Mouse (Mus musculus): ENCODE results near the gene Brd3. TPM values are rescaled to one million over a fixed set of nuclear protein-coding genes. Genes with fewer than 3 reads are reported as not detected.
A peak's percentile ranks its signal among the peaks of the same experiment; 100 is the strongest.

Gene Brd3
- total RNA-seq, 2 experiments from 2014 or later = 42.6 to 53.0 TPM

DNA sequence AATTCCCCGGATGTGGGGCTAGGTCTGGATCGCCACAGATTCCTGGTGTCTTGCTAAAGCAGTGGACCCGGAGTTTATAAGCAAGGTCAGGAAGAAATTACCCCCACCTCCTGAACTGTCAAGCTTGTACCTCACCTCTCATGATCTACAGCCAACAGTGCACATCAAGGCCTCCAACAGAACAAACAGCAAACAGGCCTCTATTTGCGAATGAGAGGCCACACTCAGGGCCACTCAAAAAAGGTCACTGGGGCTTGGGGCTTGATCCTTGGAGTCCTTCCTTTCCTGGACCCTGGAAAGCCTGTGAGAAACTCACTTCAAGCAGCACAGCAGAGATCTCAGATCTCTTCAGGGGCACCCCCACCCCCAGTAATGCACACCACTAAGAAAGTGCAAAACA lies 33.6 kb downstream of the Brd3 start:
- no peak for DNase-seq
- intact Hi-C loops (cut with DNase I) = loop anchor here (2.0 kb wide), 1 partner anchor 65 kb away; no protein-coding TSS in a partner anchor

DNA sequence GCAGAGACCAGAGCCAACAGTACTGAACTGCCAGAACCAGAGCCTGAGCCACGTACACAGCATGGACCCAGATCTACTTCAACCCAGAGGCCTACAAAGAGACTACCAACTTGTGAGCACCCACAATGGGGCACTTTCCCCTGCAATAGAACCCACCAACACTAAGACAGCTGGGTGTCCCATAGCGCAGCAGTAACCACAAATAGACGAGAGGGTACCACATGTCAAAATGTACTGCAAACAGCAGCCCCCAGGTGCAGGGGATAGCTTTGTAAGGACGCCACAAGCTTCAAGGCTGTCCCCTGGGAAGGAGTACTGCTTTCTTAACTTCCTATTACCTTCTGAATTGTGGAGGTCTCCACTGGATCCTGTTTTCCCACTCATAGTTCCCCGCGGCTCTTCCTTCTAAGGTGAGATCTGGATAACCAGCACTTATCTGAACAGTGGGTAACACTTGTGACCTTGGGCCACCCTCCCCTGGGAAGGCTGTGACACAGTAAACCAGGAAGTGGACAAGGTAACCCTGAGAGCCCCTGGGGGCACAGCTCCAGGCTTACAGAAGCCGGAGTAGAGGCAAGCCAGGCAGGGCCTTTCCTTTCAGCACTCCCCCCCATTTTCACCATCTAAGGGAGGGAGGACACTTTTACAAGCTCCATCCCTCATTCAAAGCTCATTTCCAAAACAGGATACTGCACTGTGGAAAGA lies 34.2 kb downstream of the Brd3 start:
- DNase-seq = peak; percentile 29 to 31
- intact Hi-C loops (cut with DNase I) = loop anchor here (2.0 kb wide), 1 partner anchor 66 kb away; no protein-coding TSS in a partner anchor

DNA sequence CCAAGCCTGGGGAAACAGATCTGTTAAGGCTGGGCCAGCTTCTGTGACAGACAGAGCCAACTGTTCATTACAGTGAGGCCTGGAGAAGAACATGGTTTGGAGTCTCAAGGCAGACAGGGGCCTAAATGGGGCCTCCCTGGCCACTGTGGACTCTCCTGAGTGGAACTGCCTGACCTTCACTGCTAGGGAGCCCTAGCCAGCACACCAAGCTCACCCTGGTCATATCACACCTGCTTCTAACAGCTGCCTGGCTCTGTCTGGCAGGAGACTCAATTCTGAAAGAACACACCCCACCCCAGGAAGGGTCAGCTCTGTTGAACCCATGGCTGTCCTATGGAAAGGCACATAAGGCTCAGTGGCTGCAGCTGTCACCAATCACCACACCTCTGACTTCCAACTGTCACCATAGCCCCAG lies 36.3 kb downstream of the Brd3 start:
- intact Hi-C loops (cut with DNase I) = no loop called here
- DNase-seq = peak in 1 of 2 experiments; percentile 20

DNA sequence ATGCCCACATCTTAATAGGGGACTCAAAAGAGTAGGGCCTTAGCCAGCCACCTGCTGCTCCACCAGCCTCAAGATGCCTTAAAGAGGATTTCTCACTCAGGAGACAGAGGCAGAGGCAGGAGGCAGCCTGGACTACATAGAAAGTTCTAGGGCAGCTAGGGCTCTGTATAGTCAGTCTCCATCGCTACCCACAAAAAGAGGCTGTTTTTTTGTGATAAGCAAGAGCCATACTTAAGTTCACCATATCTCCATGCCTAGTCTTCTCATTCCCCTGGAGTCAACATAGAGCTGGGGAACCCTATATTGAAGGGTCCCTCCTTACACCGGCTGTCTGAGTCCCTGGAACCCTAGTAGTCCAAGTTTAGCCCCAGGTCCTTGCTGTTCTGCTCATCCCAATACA lies 36.9 kb downstream of the Brd3 start:
- intact Hi-C loops (cut with DNase I) = no loop called here
- no peak for DNase-seq

DNA sequence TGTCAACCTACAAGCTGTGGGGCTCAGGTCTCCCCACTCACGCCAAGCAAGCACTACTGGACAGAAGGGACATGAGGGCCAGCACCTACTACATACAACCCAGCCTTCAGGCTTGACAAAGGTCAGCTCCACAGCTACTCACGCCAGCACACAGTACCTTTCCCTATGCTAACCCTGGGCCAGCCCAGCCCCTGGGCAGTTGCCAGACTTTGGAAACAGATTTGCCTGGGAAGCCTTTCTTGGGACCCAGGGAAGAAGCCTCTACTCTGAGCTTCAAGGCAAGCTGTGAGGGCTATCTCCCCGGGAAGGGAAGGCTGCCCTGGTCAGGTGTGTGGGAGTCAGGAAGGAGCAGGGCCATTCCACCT lies 37.5 kb downstream of the Brd3 start:
- no peak for DNase-seq
- intact Hi-C loops (cut with DNase I) = no loop called here

DNA sequence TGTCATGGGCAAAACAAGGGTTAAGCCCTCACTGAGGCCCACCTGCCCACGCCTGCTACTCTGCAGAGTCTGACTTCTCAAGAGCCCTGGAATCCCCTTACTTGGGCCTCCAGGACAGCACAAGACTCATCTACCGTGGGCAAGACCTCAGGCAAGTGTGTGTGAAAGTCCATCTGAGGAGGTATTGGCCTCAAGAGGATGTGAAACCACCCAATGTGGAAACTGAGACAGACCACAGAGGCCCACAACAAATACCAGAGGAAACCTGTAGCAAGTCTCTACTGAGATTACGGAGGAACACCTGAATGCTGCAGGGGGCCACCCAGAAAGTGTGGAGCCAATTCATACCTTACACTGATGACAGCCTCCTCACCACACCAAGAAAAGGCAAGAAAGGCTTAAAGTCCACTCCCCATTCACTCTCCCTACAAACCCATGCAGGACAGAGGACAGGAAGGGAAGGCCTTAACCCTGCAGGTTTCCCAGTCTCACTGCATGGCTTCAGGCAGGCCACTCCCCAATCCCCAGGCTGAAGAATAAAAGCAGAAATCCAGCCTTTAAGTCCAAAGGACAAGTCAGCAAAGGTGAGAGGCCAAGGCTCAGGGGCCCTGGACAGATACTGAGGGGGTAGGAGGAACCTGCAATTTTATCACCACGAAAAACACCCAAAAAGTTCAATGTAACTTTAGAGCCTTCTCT lies 38.0 kb downstream of the Brd3 start:
- intact Hi-C loops (cut with DNase I) = no loop called here
- no peak for DNase-seq

DNA sequence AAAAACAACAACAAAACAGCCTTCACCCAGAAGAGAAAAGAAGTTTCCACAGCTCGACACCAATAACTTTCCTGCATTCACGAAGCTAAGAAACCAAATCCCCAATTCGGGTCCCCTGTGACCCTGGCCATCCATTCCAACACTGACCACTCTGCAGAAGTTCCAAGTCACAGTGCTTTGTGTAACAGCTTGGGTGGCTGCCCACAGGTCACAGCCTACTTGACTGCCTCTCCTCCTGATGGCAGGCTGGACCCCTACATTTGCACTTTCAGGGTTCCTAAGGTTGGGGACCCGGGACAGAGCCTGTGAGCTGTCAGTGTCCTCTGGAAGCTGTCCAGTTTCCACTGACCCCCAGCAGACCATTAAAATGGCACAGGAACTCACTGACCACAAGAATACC lies 44.6 kb downstream of the Brd3 start:
- intact Hi-C loops (cut with DNase I) = no loop called here
- DNase-seq = no peak

DNA sequence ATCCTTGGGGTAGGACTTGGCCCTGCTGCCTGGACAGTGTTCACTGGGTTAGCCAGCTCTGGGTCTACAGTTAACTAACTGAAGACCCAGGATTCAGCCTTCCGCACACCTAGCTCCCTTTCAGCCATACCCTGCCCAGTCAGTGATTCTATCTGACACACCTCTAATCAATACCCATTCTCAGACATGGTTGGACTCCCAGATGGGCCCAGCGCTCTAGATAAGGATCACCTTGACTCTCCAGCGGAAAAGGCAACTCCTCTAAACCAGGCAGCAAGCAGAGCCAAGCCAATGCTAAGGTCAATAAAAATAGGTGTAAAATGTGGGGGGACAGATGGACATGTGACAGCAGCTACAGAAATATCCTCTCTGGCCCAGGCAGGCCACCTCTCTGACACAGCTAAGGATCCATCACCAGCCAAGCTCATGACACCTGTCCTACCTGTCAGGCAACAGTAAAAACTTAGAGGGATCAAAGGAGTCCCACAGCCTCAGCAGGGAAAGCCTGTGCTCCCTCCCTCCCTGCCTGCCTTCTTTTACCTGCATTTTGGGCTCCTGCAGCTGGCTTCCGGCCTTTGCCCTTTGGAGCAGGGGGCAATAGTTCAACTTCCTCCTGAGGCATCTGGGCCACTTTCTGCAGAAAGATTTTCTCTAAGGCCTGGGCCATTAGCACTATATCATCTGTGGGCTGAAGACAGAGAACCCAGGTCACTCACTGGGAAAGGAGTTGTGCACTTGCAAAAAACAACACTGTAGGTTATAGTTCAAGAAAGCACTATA lies 45.4 kb downstream of the Brd3 start:
- DNase-seq = no peak
- intact Hi-C loops (cut with DNase I) = no loop called here

DNA sequence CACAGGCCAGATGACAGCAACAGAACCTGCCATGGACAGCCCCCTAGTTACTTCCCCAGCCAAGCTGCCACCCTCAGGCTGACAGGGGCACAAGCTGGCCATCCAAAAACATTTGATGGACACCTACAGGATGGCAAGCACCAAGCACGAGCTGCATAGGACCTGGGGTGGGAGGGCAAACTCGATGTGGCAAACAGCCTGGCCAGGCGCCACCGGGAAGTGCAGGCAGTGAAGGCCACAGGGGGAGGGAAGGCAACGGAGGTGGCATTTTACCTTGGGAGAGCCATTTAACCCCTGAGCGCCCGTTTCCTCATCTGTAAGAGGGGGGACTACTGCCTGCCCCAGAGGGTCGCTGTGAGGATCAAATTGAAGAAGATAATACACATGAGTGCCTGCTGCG lies 46.8 kb downstream of the Brd3 start:
- DNase-seq = no peak
- intact Hi-C loops (cut with DNase I) = no loop called here

DNA sequence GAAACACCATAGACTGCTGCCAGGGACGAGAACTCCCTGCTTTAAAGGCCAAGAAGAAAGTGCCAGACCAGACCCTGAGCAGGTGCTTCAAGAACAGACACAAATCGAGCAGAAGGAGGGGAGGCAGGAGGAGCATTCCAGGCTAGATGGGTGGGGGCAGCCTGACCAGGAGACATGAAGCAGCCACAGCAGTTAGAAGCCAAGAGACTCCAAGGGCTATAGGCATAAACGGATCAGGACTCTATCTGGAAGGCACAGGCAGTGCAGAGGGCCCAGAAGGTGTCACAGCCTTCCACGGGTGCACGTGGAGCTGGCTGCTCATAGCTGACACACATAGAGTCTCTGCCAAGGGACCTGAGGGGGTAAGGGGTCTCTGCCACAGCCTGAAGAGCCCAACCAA lies 47.3 kb downstream of the Brd3 start:
- DNase-seq = no peak
- intact Hi-C loops (cut with DNase I) = no loop called here

DNA sequence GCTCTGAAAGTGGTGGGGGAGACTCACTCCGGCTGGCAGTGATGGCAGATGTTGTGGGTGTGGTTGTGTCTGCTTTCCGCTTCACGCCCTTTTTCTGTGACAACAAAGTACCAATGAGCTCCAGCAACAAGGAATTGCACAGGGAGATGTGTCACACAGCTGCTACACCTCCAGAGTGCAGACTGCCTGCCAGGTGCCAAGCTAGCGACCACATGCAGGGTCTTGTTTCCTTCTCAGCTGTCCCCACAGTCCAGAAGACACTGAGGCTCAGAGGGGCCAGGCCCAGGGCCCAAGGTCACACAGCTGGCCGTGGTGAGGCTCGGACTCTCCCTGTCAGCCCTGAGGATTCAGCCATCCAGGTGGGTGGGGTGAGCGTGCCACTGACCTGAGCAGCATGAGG lies 47.7 kb downstream of the Brd3 start:
- intact Hi-C loops (cut with DNase I) = no loop called here
- DNase-seq = no peak

DNA sequence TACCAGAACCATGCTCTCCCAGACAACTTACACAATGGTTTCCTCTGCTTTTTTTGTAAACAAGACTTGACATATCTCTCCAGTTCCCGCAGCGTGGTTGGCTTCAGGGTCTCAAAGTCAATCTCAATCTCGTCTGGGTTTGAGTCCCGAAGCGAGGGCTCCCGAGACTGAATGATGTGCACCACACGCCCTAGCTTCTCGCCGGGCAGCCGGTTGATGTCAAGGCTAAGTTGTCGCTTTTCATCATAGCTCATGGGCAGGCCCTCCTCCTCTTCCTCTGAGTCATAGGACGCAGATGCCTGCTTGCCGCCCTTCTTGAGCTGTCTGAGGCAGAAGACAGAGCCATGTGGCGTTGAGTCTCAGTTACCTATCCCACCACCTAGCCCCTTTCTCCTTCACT lies 57.2 kb downstream of the Brd3 start:
- no peak for DNase-seq
- intact Hi-C loops (cut with DNase I) = no loop called here

DNA sequence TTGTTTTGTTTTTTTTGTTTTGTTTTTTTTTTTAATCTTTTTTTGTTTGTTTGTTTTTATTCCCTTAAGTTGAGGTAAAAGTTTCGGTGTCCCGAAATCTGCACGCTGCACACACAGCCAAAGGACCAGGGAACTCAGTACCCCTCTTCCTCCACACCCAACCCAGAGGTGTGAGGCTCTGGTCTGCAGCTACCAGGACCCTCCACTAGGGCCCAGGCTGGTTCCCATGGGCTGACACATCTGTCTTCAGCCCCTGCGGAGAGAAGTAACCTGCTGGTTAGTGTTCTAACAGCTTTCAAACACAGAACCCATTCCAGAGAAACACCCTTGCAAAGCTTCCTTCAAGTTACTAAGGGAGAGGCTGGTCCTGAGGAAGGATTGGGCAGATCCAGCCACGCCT lies 59.7 kb downstream of the Brd3 start:
- intact Hi-C loops (cut with DNase I) = no loop called here

DNA sequence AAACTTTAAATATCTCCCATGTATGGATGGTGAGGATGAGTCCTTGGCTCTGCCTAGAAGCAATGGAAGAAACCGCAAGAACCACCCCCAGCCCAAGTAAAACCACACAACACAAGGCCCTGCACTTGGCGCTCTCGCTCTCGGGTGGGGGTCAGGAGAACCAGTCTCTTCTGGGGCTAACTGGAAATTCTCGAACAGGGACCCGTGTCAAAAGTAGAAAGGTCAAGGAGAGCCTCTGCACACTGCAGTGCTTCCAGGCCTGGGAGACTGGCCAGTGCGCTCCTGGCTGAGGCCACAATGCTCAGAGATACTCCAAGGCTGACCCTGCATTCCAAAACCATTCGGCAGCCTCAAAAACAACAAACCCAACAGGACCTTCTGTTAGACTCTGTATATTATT lies 60.6 kb downstream of the Brd3 start:
- intact Hi-C loops (cut with DNase I) = no loop called here
- DNase-seq = no peak

More for the DNA sequence above, 59.7 kb downstream of the Brd3 start:
- DNase-seq = no peak

DNA sequence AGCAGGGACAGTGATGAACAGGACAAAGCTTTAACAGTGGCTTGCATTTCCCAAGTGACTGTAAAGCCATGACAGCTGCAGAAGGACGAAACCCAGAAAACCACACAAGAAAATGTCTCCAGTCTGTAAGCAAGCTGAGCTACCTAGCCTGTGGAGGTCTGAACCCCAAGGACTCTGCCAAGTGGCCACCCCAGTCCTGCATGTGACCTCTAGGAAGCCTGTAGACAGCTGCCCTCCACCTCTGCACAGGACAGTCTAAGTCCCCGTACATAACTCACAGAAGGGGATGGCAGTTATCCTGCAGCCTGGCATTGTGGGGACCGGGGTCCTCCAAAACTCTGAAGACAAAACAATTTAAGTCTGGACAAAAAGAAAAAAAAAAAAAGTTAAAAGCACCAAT lies 61.6 kb downstream of the Brd3 start:
- DNase-seq = no peak
- intact Hi-C loops (cut with DNase I) = no loop called here

DNA sequence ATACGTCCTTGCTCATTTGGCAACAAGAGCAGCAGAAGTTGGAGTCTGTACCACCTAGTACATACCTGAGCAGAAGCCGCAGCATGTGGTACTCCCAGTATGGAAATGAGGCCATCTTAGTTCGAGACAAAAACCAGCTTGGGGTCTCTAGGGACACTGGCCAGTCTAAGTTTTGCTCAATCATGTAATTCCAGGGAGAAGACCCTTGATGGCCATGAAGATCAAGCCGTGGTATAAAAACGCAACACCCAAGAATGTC lies 64.1 kb downstream of the Brd3 start:
- DNase-seq = no peak
- intact Hi-C loops (cut with DNase I) = loop anchor here (2.0 kb wide), 1 partner anchor 71 kb away; the partner anchor contains the start of gene Wdr5

DNA sequence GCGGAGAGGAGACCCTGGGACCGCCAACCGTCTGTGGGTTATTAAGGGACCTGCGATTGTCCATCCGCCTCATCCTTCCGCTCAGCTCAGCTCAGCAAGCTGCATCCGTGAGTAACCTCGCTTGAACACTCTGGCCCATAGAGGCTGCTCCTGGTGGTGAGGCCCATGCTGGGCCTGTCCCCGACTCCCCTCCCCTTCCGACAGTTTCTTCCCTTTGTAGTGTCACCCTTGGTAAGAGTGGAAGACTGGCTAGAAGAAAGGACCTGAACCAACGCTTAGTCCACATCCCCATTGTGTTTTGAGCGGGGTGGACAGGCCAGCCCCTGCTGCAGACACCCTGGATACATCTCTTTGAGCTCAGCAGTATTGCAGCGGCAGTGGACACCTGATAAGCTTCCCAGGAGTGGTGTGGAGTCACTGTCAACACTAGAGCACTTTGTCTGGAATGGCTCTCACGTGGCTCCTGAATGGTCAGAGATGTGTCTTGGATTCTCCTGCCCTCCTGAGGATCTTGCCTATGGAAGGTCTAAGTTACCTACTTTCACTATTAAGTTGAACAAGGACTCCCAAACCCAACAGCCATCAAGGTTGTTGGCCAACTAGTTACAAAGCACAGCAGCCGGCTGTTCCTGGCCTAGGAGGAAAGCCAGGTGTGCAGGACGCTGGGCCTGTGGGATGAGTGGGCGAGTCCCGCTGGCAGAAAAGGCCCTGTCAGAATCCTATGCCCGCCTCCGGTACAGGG lies 64.6 kb downstream of the Brd3 start:
- no peak for DNase-seq
- intact Hi-C loops (cut with DNase I) = loop anchor here (2.0 kb wide), 1 partner anchor 72 kb away; the partner anchor contains the start of gene Wdr5

DNA sequence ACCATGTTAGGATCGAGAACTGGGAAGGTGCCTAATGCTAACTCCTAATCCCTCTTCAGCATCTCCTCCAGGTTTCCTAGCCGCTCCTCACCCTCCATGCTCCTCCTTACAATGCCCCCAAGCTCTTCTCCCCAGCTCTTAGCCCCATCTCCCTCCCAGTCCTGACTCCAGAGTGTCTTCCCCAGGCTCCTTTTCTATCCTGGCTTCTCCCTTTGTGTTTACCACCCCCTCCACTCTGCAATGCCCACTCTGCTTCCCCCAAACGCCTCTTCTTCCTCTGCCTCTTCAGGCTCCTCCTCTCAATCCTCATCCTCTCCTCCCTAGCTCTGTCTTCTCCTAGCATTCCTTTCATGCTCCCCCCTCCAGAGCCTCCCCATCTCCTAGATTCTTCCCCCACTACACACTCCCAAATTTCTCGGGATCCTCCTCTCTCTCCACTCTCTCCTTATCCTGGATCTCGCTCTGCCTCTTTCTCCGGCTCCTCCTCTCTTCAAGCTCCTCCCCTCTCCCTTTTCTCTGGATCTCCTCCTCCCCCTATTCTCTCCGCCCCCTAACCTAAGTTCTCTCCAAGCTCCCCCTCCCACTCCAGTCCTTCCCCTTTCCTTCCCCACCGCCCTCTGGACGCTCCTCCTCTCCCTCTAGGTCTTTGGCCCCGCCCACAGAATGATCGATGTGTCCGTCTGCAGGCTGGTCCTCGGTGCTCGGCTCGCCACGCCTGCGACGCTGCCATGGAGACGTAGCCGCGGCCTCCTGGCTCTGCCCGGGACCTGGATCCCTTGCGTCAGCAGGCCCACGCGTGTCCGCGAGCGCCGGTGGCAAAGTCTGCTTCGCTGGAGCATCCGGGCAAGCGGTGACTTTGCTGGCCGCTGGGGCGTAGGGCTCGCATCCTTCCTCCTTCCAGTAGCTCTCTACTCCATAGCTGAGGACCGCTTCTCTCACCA lies 65.4 kb downstream of the Brd3 start, which contains the start of gene Brd3os:
TSS of gene Brd3os (plus strand) at position 558 of the 941 bp plus-strand sequence.
- intact Hi-C loops (cut with DNase I) = loop anchor here (2.0 kb wide), 1 partner anchor 73 kb away; the partner anchor contains the start of gene Wdr5
- peak; percentile 93 to 95 for DNase-seq

DNA sequence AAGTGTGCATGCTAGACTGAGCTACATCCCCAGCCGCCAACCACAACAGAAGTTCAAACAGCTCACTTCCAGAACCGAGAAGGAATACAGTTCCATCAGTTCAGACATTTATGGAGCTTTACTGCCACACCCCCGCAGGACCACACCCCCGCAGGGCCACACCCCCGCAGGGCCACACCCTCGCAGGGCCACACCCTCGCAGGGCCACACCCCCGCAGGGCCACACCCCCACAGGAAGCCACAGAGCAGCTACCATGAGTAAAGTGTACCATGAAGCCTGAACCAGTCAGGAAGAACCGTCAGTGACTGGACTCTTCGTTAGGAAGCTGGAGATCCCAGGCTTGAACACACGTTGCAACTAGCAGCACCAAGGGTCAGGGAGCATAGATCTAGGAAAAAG lies 69.2 kb downstream of the Brd3 start:
- no peak for DNase-seq
- intact Hi-C loops (cut with DNase I) = no loop called here

DNA sequence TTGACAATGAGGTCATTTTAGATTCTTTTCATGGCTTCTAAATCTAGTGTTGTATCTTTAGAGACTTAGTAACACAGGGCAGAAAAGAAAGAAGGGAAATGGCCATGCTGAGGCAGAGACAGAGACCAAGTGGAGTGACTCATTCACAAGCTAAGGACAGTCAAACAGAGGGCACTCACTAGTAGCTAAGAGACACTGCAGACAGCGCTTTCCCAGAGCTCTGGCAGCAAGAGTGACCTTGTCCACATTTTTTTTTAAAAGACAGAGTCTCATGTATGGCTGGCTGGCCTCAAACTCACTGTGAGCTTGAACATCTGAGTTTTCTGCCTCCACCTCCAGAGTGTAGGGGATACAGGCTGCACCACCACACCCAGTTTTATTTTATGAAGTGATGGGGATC lies 69.6 kb downstream of the Brd3 start:
- DNase-seq = no peak
- intact Hi-C loops (cut with DNase I) = no loop called here

Measured in heart, postnatal 10 days (tissue).